Mouse (Mus musculus) embryonic fibroblast, embryonic 13.5 days (primary cell): Measurements from ENCODE around the gene Chd6.

Experiments used
- CTCF ChIP-seq: IDR thresholded peaks from 2 replicates; pipeline ENCODE4 v1.5.1; 2011; ENCODE audit warnings: mild to moderate bottlenecking, control low read depth, low read length, moderate library complexity, borderline replicate concordance; ENCODE audit not compliant: insufficient read depth
- POLR2A ChIP-seq: IDR thresholded peaks from 2 replicates; pipeline ENCODE4 v1.6.1; 2011; ENCODE audit warnings: low read depth, mild to moderate bottlenecking, control low read depth, low read length, moderate library complexity

- TF ChIP-seq CTCF (0 out of 2 replicates have a peak, but pooled peaks have one; percentile 17), POLR2A (no peak)
Measured at GRCm38 (mm10) chr2:160958737-160959136, 150.1 kb downstream of the Chd6 start.
